Mouse (Mus musculus) cerebellum, postnatal 36 days (tissue): Measurements from ENCODE around the gene Osbpl11.

Experiments
- DNase-seq, 2 experiments: peaks; one replicate each; pipeline ENCODE4 v3.0.0; 2021 to 2022; ENCODE audit warnings: mixed read lengths in 2 of 2

The Osbpl11 gene

DNA sequence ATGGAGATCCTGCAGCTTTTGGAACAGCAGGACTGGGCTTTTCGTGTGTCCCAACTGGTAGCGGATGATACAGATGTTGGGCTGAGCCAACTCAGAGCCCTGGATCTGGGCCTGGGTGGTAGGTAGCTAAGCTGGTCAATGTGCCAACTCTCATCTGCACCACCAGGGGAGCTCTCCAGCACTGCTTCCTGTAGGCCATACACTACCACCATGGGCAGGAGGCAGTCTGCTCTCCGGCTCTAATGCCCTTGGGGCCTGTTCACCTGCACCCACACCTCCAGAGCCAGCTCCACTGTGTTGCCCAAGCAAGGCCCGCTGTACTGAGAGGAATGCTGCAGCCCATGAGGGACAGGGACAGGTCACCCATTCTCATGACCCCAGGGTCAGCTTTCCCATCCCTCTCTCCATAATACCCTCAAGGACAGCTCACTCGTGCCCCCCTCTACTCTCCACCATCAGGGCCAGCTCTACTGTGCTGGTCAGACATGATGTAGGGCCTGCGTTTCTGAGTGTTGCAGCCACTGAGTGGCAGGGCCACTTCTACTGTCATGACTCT is 59.3 kb downstream of the Osbpl11 start:
- no peak for DNase-seq

DNA sequence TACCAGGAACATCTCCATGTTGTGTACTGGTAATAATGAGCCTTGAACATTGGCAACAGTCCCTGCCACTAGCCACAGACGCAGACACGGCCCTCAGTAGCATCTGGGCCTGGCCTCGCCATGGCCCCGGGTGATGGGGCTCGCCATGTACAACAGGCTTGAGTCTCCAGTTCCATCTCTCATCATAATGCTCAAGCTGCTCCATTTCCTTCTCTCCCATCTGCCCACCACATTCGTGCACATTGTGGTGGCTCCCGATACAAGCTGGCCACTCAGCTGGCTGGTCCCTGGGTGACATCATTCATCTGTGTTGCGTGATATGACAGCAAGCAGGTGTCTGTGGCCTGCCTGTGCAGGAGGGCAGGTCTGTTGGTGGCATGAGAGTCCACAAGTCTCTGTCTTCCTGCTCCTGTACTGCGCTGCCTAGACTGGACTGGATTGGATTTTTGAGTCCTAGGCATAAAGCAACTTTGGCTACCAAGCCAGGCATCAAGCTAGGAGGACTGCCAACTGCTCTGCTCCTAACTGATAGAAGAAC is 60.1 kb downstream of the Osbpl11 start:
- DNase-seq = no peak

DNA sequence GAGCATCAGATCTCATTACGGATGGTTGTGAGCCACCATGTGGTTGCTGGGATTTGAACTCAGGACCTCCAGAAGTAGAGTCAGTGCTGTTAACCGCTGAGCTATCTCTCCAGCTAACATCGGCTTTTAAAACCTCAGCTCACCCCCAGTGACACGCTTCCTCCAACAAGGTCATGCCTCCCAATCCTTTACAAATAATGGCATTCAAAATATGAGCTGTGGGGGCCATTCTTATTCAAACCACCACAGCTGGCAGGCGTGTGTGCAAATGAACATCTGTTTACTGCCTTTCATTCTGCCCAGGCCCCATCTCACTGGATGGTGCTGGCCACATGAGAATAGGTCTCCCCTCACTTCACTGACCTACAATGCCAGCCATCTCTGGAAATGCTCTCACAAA is 61.7 kb downstream of the Osbpl11 start:
- DNase-seq = no peak

DNA sequence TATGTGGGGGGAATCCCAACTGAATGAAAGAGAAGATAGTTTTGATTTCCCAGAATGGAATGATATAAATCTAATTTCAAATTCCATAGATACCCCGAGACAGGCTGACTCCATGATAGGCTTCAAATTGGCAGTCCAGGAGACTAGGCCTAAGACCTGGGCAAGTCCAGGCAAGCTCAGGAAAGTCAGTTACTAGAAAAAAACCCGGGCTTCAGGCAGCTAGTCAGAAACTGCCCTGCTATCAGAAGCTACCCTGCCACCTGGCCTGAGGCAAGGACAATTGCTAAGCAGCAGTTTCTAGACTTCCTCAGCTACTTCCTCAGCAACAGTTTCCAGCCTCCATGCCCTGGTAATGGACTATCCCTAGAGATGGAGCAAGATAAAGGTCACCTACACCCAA is 62.1 kb downstream of the Osbpl11 start:
- DNase-seq = no peak

DNA sequence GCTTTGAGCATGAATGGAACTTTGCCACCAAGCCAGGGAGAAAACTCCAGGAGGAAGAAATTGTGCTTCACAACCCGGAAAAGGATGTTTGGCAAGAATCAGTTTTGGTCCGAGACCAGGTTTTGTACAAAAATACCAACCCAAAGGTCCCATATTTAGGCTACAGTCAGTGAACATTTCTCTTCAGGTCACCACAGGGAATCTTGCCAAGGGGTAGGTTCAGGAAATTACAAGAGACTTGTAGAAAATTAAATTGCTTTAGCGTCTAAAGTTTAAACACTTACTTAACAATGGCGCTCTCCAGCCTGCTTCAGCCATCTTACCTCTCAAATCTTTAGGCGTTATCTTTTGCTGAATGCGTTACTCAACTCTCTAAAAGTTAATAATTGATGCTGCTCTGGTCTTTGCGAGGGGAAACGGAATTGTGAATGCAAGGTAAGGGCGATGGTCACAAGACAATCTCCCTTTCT is 65.8 kb downstream of the Osbpl11 start:
- DNase-seq = no peak

DNA sequence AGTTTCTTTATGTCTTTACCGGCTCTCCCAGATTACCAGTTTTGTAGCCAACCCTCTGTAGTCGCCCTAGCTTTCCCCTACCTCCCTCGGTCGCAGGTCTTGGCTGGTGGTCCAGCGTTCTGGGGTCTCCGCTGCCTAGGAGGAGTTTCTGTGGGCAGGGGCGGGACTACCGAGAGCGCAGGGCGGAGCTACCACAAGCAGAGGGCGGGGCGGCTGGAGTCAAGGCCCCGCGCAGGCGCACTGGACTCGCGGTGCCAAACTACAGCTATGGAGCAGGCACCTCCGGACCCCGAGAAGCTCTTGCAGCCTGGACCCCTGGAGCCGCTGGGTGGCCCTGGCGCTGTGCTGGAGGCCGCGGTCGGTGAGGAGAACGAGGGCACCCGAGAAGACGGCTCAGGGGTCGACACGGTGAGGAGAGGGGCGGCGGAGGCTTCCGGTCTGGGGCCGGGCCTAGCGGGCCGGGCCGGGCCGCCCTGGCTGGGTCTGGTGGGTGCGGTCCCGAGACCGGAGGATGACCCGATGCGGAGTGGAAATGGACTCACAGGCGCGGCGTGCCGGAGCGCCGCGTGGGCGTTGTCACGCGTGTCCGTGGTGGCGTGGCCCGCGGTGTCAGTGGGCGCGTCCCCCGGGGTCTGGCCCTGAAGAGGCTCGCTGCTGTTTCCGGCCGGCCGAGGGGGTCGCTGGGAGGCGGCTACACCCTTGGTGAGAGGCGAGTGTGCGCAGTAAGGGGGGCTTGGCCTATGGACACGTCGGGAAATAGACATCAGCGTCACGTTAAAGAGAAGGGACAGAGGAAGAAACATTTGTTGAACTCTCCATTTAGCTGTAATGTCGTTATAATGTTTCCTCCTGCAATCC is 66.6 kb downstream of the Osbpl11 start, which contains the start of gene Snx4:
Gene Snx4 (plus strand): TSS at position 249 of the 858 bp plus-strand sequence.
- peak; percentile 90 to 92 for DNase-seq

DNA sequence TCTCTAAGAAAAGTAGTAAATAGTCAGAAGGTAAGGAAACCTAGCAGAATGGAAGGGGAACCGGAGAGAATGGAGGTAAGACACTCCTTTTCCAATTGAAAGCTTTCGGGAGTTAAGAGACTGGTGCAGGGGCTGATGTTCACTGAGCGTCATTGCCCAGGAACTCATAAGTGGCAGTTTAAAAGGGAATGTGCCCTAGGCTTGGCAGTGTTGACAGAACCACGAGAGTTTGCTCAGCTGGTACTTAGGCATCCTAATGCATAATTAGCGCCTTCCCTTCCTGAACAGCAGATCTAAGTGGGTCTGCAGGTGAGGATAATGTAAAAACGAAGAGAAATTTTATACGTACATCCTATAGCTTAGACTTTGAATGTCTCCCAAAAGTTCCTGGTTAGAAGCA is 70.7 kb downstream of the Osbpl11 start:
- no peak for DNase-seq

DNA sequence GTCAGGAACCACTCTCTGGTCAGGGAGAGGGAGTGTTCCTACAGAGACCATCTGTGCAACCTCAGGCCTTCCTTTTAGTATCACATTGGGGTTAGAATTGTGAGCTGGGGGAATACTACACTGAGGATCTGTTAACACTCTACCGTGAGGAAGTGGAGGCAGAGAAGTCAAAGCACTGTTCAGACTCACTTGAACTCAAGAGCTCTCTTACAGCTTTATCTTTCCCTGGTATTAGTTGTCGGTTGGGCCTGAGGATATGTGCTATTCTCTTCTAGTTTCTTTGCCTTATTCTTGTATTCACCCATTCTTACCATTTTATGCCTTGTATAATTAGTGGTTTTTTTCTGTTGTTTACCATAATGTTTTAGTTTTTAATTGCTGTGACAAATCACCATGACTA is 73.7 kb downstream of the Osbpl11 start:
- no peak for DNase-seq

DNA sequence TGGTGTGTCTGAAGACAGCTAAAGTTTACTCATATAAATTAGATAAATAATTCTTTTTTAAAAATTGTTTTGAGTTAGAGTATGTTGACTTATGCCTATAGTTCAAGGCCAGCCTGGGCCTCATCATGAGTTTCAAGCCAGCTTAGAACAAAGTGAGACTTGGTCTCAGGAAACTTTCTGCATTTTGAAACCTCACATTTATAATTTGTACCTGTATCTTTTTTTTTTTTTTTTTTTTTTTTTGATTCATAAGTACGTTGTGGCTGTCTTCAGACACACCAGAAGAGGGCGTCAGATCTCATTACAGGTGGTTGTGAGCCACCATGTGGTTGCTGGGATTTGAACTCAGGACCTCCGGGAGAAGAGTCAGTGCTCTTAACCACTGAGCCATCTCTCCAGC is 75.0 kb downstream of the Osbpl11 start:
- DNase-seq = no peak

DNA sequence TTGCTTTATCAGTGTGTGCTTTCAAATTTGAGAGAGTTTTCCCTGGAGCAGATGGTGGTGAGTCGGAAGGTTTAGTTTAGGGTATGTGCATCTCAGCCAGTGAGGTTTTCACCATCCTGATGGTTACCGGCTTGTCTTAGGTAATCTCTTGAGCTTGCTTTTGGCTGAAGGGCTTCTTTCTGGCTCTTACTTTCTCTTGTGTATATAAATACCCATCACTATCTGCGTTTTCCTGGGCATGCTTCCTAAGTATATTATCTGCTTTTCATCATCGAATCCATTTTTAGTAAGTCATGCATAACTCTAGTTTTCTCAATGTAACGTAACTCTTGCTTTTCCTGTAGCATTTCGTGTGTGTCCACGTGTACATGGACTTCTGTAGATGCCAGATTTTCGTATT is 76.0 kb downstream of the Osbpl11 start:
- no peak for DNase-seq

DNA sequence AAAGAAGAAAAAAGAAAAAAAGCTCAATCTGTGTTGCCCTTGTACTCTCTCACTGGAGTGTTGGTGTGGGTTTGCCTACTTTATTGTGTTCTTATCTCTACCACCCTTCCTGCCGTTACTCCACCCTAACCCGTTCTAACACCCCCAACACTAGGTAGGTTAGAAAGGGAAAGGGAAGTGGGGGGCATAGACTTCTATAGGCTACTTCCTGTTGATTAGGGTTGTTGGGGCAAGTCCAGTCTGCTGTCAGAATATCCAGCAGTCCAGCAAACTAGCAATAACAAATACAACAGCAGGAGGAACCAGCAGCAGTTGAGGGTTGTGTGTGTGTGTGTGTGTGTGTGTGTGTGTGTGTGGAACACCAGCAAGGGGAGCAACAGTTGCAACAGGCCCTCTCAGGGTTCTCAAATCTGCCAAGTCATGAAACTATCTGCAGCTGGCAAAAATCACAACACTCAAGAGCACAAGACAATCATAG is 76.8 kb downstream of the Osbpl11 start:
- no peak for DNase-seq

DNA sequence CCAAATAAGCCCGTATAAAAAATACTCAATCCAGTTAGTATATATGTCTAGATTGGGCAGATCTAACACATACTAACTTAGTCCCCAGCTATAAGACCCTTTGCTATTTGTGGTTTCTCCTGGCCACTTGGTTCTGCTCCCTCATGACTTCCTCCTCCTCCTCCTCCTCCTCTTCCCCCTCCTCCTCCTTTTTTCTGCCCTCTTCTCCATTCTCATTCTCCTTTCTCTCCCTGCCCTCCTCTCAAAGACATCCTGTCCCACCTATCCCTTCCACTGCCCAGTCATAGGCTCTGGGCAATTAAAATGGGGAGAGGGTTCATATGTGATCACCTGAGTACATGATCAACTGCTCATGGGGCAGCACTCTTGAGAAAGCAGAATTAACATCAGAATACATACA is 77.2 kb downstream of the Osbpl11 start:
- DNase-seq = no peak

DNA sequence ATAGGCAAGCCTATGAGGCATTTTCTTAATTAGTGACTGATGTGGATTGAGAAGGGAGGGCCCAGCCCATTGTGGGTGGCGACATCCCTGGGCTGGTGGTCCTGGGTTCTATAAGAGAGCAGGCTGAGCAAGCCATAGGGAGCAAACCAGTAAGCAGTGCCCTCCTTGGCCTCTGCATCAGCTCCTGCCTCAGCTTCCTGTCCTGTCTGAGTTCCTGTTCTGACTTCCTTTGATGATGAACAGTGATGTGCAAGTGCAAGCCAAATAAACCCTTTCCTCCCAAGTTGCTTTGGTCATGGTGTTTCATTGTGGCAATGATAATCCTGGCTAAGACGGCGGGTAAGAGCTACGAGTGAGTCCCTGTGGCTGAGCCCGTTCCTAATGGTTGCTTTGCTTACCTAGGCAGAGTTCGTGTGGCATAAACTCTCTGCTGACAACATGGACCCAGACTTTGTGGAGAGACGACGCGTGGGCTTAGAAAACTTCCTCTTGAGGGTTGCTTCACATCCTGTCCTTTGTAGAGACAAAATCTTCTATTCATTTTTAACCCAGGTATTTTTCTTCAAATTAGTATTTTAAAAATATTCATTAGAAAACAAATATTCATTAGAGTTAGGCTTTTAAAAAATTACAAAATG is 82.9 kb downstream of the Osbpl11 start:
- DNase-seq = no peak

DNA sequence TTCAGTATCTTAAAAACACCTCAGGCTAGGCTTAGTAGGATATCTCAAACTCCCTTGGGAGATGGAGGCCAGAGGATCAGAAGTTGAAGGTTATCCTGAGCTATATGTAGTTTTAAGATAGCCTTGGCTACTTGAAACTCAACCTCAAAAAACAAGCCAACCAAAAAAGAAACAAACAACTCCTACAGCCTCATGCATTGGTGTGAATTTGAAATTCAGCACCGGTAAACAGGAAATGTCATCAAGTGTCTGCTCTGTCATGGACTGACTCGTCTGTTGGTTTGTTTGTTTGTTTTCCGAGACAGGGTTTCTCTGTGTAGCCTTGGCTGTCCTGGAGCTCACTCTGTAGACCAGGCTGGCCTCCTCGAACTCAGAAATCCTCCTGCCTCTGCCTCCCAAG is 87.0 kb downstream of the Osbpl11 start:
- DNase-seq = no peak

DNA sequence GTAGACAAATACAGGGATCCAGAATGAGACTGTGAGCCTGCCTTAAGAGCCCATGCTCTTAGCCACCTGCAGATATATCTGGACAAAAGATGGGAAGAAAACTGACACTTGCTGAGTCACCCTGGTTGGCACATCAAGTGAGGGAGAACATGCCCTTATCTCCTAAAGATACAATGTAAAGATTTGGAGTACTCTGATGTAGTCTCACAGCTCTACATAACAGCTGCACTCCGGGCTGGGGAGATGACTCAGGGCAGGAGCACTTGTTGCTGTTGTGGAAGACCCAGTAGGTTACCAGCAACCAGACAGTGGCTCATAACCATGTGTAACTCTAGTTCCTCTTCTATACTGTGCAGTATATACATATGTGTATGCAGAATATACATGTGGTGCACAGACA is 98.2 kb downstream of the Osbpl11 start:
- no peak for DNase-seq

DNA sequence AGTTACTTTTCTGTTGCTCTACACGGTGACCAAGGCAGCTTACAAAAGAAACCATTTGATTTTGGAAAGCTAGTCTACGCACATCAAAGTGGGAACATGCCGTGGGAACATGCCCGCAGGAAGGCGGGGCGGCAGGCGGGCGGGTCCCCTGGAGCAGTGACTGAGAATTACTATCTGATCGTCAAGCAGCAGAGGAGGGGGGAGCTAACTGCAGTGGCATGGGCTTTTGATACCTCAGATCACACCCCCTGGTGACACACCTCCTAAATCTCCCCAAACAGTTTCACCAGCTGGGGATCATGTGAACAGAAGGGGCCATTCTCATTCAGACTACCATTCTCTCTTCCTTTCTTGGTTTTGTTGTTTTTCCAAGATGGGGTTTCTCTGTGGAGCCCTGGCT is 103.7 kb downstream of the Osbpl11 start:
- DNase-seq = no peak

DNA sequence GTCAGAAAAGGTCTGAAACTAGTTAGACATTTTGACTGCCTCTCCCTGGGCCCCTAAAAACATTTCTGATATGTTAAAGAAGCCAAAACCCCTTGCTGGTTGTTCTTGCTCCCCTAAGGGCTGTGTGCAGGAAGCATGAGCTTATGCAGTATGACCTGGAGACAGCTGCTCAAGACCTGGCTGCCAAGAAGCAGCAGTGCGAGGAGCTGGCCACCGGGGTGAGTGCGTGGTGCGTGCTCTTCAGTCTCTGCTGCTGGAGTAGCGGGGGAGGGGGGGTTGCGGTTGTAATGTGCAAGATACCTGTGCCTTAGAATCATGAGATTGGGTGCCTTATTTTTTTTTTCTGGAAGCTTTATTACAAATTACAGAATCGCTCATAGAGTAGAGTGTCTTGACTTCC is 105.1 kb downstream of the Osbpl11 start:
- peak; percentile 10 to 13 for DNase-seq

DNA sequence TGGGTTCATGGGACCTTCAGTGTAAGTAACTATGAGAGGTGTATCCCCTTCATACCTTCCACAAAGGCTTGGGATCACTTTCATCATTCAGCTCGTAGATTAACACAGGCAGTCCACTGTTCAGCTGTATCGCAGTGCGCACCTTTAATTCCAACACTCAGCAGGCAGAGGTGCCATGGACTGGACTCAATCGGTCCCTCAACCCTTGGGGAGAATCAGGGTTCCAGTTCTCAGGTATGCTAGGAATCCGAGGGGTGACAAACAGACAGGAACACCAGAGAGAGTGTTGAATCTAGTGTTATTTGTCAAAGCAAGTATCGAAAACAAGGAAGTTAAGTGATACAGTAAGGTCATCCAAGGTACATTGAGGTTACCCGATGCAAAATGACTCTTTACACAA is 107.4 kb downstream of the Osbpl11 start:
- no peak for DNase-seq
